Mouse (Mus musculus) gastrocnemius, postnatal 25 days (tissue): ENCODE measurements around the gene Cdkal1. TPM values are rescaled to one million over a fixed set of nuclear protein-coding genes. Genes with fewer than 3 reads are reported as not detected.

ENCODE experiments used
- DNase-seq: peaks from one replicate; pipeline ENCODE4 v3.0.0; 2022
- total RNA-seq, 2 experiments: library from RNA; stranded (reverse); gene quantifications; 1 replicate in 1 of 2; 2 replicates in 1 of 2; pipeline ENCODE4 v1.2.3; 2021

Gene Cdkal1
- total RNA-seq, 2 experiments from 2014 or later = 28.0 to 32.6 TPM

GRCm38 (mm10) chr13:29350004-29350403 is 505.5 kb downstream of the Cdkal1 start:
- DNase-seq = no peak

GRCm38 (mm10) chr13:29349386-29349961 is 506.0 kb downstream of the Cdkal1 start:
- no peak for DNase-seq

GRCm38 (mm10) chr13:29348331-29348730 is 507.1 kb downstream of the Cdkal1 start:
- no peak for DNase-seq

GRCm38 (mm10) chr13:29332640-29333412 is 522.6 kb downstream of the Cdkal1 start:
- no peak for DNase-seq

- no peak for DNase-seq
Observed at GRCm38 (mm10) chr13:29325946-29326345, 529.5 kb downstream of the Cdkal1 start.

GRCm38 (mm10) chr13:29320421-29320820 is 535.1 kb downstream of the Cdkal1 start:
- DNase-seq = no peak

- no peak for DNase-seq
Observed at GRCm38 (mm10) chr13:29317703-29318102, 537.8 kb downstream of the Cdkal1 start.

GRCm38 (mm10) chr13:29316271-29316670 is 539.2 kb downstream of the Cdkal1 start:
- DNase-seq = no peak

GRCm38 (mm10) chr13:29312026-29312425 is 543.4 kb downstream of the Cdkal1 start:
- no peak for DNase-seq

GRCm38 (mm10) chr13:29307420-29307819 is 548.1 kb downstream of the Cdkal1 start:
- DNase-seq = no peak

- no peak for DNase-seq
Observed at GRCm38 (mm10) chr13:29292608-29293240, 562.8 kb downstream of the Cdkal1 start.

GRCm38 (mm10) chr13:29290569-29290968 is 564.9 kb downstream of the Cdkal1 start:
- peak; percentile 40 for DNase-seq

- DNase-seq = no peak
Observed at GRCm38 (mm10) chr13:29285058-29285457, 570.4 kb downstream of the Cdkal1 start.

GRCm38 (mm10) chr13:29281556-29281955 is 573.9 kb downstream of the Cdkal1 start:
- DNase-seq = no peak

GRCm38 (mm10) chr13:29278156-29278555 is 577.3 kb downstream of the Cdkal1 start:
- no peak for DNase-seq

- DNase-seq = no peak
Observed at GRCm38 (mm10) chr13:29274296-29274695, 581.2 kb downstream of the Cdkal1 start.

- DNase-seq = no peak
Observed at GRCm38 (mm10) chr13:29273693-29274221, 581.7 kb downstream of the Cdkal1 start.

GRCm38 (mm10) chr13:29271451-29271850 is 584.0 kb downstream of the Cdkal1 start:
- DNase-seq = no peak

- no peak for DNase-seq
Observed at GRCm38 (mm10) chr13:29264015-29264711, 591.3 kb downstream of the Cdkal1 start.

GRCm38 (mm10) chr13:29262164-29262563 is 593.3 kb downstream of the Cdkal1 start:
- DNase-seq = no peak

GRCm38 (mm10) chr13:29248535-29248934 is 606.9 kb downstream of the Cdkal1 start:
- DNase-seq = no peak

GRCm38 (mm10) chr13:29247800-29248199 is 607.7 kb downstream of the Cdkal1 start:
- DNase-seq = no peak
